Mouse (Mus musculus): ENCODE results near the gene Esrrg. TPM values are rescaled to one million over a fixed set of nuclear protein-coding genes. Genes with fewer than 3 reads are reported as not detected.
A peak's percentile ranks its signal among the peaks of the same experiment; 100 is the strongest.

The Esrrg gene
- total RNA-seq, 1 experiment from 2014 or later: not detected

DNA sequence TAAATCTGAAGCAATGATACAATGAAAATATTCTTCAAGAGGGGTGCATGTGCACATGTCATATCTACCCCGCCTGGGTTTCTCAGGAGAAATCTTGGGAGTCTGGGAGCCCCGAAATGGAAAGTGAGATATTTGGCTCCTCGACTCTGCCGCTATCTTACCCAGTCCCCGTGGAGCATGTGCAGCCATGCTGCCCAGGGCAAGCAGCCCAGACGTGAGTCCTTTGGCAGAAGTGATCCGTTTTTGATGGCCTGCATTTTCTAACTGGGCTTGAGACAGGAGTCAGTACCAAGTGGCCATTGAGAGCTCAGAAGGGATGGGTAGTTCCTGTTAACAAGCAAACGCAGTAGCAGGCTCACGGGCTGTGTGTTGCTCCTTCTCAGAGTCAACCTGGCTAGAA lies 89.6 kb downstream of the Esrrg start:
- ATAC-seq (replicated peaks; ENCODE audit: low read depth, poor library complexity, severe bottlenecking): no peak

- no peak for ATAC-seq (replicated peaks; ENCODE audit: low read depth, poor library complexity, severe bottlenecking)
Observed at GRCm38 (mm10) chr1:187700963-187701362, 92.4 kb downstream of the Esrrg start.

DNA sequence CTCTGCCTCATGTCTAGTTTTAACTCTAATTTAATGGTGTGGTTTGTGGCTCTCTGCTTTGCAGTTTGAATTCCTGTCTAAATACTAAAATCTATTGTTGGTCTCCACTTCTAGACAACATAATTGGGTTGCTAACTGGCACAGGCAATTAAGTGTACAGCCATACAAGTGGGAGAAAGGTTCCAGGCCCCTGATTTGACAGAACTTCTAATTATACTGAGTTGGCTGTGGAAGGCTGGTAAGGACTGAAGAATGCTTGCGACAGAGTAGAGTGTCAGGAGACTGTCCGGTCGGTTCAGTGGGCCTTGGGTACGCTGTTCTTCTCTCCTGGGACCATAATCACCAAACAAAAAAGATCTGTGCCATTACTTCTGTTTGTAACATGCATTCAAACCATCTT lies 96.3 kb downstream of the Esrrg start:
- ATAC-seq (replicated peaks; ENCODE audit: low read depth, poor library complexity, severe bottlenecking): no peak

GRCm38 (mm10) chr1:187705348-187705747 lies 96.8 kb downstream of the Esrrg start:
- ATAC-seq (replicated peaks; ENCODE audit: low read depth, poor library complexity, severe bottlenecking): no peak

DNA sequence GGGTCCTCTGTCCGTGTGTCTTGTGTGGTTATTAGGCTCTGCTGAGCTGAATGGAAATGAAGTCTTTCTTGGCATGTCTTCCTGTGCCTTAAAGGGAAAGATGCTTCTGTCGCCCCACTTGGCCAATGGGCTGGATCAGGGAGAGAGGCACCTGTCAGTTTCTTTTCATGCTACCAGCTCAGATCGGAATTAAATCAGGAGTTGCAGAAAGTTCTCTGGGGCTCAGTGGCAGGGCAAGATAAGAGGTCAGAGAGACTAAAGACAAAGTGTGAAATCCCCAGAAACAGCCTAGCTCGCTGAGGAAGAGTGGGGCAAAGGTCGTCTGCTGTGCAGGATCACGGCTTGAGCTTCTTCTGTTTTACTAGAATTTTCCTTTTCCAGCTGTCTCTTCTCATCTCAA lies 97.5 kb downstream of the Esrrg start:
- no peak for ATAC-seq (replicated peaks; ENCODE audit: low read depth, poor library complexity, severe bottlenecking)

DNA sequence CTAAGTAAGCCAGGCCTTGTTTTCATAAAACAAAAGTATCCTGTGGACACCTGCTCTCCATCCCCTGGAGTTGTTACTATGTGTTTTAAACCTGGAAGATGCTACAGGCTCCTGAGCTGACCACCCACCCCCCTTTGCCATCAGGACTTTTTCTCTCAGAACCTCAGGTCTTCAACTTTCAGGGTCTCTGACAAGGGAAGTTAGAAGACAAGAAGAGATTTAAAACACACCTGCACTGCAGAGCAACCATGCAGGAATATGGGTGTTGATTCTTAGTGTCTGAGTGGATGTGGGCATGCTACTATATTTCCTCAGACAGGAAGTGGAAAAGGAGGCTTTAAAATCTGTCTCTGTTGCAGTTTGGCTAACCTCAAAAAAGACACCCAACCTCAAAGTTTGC lies 98.6 kb downstream of the Esrrg start:
- no peak for ATAC-seq (replicated peaks; ENCODE audit: low read depth, poor library complexity, severe bottlenecking)

DNA sequence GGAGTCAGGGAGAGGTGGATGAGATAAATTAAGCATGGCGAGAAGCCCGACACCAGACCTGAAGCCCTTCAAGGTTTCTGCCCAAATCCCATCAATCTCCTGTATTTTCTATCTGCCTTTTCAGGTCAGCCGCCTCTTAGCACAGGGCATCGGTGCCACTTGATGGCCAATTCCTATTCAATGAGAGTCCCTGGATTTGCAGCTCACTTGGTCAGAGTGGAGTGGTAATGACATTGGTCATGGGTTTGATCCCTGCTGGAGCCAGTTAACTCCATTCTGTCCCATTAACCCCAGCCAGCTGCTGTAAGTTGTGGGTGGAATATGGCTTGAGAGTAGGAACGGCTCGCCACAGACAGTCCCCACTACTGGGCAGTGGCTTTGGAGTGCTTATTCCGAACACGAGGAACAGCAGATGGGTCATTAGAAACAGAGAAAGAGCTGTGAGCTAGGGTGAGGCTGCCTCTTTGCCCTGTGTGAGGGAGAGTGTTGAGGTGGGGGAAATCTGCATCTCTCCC lies 101.9 kb downstream of the Esrrg start:
- ATAC-seq (replicated peaks; ENCODE audit: low read depth, poor library complexity, severe bottlenecking): no peak

DNA sequence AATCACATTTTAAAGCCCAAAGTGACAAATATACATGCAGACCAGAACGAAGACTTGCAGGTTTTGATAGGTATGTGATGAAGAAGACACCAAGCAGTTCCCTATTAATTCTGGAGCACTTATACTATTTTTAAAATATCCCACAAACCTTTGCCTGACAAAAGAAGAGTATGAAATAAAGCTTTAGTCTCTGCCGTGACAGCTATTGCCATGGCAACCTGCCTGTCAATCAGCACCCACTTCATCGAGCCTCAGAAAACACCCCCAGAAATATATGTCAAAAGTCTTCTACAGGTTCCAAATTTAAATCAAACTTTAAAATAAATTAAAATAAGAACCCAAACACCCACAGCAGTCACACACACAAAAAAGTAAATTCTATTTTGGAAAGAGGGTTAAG lies 112.4 kb downstream of the Esrrg start:
- ATAC-seq (replicated peaks; ENCODE audit: low read depth, poor library complexity, severe bottlenecking): no peak

GRCm38 (mm10) chr1:187722016-187722415 lies 113.4 kb downstream of the Esrrg start:
- ATAC-seq (replicated peaks; ENCODE audit: low read depth, poor library complexity, severe bottlenecking): no peak

DNA sequence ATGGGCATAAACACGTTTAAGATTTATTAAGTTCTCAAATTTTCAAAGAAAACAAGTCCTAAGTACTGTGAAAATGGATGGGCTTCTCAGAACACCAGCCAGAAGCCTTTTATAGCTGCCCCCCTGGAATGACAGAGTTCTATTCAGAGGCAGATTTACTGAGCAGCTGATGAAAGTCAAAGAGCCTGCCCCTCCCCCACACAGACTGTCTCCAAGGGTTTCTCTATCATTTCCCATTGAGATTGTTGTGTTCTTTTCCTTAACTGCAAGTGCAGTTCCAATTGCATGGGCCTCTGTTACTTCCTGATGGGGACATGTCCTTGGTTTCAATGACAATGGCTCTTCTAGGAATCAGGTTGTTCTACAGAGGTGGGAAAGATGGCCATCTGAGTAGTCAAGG lies 116.1 kb downstream of the Esrrg start:
- ATAC-seq (replicated peaks; ENCODE audit: low read depth, poor library complexity, severe bottlenecking): no peak

DNA sequence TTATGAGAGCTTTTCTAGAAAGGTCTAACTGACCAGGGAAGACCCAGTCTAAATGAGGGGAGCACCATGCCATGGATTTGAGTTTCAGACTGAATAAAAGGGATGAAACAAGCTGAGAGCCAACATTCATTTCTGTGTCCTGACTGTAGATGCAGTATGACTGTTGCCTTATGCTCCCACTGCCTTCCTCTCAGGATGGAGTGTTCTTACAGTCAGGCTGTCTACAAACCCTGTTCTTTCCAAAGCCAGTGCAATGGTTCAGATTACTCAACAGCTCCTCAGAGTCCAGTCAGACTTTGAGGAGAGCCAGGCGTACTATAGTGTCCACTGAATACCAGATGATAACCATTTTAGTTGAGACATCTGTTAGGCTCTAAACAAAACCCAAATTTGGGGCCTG lies 116.8 kb downstream of the Esrrg start:
- no peak for ATAC-seq (replicated peaks; ENCODE audit: low read depth, poor library complexity, severe bottlenecking)

- ATAC-seq (replicated peaks; ENCODE audit: low read depth, poor library complexity, severe bottlenecking): no peak
Observed at GRCm38 (mm10) chr1:187731171-187731570, 122.6 kb downstream of the Esrrg start.

GRCm38 (mm10) chr1:187736507-187736906 lies 127.9 kb downstream of the Esrrg start:
- 0 out of 2 replicates have a peak, but pooled peaks have one; percentile 25 for ATAC-seq (replicated peaks; ENCODE audit: low read depth, poor library complexity, severe bottlenecking)

DNA sequence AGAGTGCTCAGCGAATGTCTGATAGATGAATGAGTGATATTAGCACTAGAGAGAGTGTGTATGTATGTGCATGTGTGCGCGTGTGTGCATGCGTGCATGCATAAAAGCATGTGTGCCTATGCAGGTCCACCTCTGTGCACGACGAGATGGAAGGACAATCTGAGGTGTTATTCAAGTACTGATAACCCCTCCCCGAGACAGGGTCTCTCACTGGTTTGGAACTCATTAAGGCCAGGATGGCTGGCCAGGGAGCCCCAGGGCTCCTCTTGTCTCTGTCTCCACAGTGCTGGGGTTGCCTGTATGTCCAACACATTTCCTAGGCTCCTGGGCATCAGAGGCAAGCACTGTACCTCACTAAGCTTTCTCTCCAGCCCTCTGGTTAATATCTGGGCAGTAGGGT lies 128.7 kb downstream of the Esrrg start:
- ATAC-seq (replicated peaks; ENCODE audit: low read depth, poor library complexity, severe bottlenecking): no peak

GRCm38 (mm10) chr1:187740531-187740930 lies 131.9 kb downstream of the Esrrg start:
- ATAC-seq (replicated peaks; ENCODE audit: low read depth, poor library complexity, severe bottlenecking): no peak

DNA sequence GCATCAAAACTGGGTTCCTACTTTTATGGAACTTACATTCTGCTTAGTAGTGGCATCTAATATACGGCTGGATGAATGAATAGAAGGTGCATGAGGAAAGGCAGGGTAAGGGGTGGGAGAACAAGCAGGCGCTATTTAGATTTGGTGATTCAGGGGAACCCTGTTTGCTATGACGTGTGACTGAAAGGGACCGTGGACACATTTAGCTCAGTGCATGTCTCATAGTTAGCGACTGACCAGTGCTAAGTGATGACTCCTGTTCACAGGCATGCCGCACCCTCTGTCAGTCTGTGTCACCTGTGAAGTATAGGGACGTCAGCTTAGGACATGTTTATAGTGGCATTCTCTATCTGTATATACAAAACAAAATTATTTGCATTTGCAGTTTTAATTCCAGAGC lies 132.7 kb downstream of the Esrrg start:
- no peak for ATAC-seq (replicated peaks; ENCODE audit: low read depth, poor library complexity, severe bottlenecking)

DNA sequence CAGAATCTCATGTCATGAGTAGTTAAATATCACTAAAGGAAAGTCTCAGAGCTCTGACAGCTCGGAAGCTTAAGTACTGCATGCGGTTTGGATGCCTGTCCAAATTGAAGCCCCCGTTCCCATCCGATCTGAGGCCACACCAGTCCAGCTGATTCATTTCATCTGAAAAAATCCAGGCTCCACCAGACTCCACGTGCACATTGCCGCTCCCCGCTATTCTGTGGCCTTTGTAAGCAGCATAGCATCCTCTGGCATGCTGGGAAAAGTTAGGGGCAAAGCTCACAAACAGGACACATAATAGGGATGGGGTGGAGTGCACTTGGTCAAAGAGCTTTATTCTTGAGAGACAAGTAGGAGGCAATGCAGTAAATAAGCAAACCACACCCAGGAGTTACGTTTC lies 133.5 kb downstream of the Esrrg start:
- no peak for ATAC-seq (replicated peaks; ENCODE audit: low read depth, poor library complexity, severe bottlenecking)

- ATAC-seq (replicated peaks; ENCODE audit: low read depth, poor library complexity, severe bottlenecking): no peak
Observed at GRCm38 (mm10) chr1:187749294-187749693, 140.7 kb downstream of the Esrrg start.

GRCm38 (mm10) chr1:187749931-187750330 lies 141.3 kb downstream of the Esrrg start:
- no peak for ATAC-seq (replicated peaks; ENCODE audit: low read depth, poor library complexity, severe bottlenecking)

DNA sequence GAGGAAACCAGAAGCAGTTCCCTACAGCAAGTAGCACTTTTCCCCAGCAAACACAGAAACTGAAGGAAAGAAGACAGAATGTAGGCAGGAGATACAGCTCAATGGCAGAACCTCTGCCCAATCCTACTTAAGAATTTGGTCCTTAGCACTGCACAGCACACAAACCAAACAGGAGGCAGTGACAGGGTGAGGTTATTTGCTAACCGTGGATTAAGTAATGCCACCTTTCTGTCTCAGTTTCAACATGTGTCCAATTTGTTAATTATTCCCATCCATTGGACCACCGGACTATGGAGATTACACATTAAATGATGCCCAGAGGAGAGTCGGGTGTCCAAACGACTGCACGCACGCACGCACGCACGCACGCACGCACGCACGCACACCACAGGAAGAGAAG lies 146.9 kb downstream of the Esrrg start:
- ATAC-seq (replicated peaks; ENCODE audit: low read depth, poor library complexity, severe bottlenecking): no peak

DNA sequence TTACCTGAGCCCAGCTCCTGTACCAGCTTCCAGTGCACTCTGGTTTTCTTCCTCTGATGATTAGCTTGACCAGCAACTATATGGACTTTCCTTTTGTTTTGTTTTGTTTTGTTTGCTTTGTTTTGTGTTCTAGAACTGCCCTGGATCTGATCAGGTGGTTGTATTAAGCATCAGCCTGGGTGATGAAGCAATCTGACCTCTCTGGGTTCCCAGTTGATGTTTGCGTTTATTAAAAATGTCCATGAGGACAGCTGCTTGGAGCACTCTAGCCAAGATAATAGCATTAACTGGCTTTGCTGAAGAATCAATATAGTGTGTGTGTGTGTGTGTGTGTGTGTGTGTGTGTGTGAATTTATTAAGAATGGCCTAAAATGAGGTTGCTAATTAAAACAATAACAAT lies 149.4 kb downstream of the Esrrg start:
- no peak for ATAC-seq (replicated peaks; ENCODE audit: low read depth, poor library complexity, severe bottlenecking)

DNA sequence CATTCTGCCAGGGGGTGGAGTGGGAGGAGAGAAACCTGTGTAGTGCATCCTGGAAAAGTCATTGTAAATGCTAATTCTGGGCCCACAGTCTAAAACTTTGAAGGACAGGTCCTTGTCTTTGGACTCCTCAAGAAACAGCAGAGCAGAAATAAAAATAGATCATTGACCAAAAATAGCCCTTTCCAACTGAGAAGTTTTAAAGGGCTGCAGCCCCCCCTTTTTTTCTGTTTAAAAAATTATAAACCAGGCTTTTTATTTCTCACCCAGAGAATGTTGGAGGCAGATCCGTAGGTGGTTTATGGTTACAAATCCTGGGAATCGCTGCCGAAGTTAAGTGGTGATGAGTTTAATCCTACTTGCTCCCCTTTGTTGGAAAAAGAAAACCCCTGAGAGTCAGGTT lies 150.0 kb downstream of the Esrrg start:
- ATAC-seq (replicated peaks; ENCODE audit: low read depth, poor library complexity, severe bottlenecking): no peak

- no peak for ATAC-seq (replicated peaks; ENCODE audit: low read depth, poor library complexity, severe bottlenecking)
Observed at GRCm38 (mm10) chr1:187759536-187759935, 150.9 kb downstream of the Esrrg start.

Data from common myeloid progenitor, adult 5-6 weeks (primary cell).